Comparison of ENCODE assay signal across 8 mouse cellular contexts in the genomic region with DNA sequence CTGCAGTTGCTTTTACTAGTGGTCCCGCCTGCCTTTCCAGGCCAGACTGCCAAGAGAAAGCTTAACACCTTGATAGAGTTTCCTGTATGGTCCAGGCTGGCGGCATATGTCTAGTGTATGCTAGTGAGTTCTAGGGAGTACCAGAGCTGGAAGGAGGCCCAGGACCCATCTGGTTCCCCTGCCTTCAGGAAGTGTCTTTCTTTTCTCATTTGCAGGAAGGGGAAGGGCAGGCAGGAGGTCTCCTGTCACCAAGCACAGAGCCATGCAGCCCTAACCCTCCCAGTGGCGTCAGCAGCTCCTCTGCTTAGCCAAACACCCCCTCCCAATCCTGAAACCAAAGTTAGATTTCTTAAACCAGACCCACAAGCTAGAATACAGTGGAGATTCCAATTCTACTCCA. TPM values are rescaled to one million over a fixed set of nuclear protein-coding genes. Genes with fewer than 3 reads are reported as not detected.
DNase-seq lines count a peak whose midpoint lies in the region; ATAC-seq and TF ChIP-seq lines count a peak whose summit lies in the region.

No protein-coding gene starts in this region.

- H3K27ac ChIP-seq in brown adipose tissue, adult 24 weeks (replicated peaks; ENCODE audit: low read depth, low read length), result no peak overlapping the region
- H3K27ac ChIP-seq in forebrain, postnatal 0 days (ENCODE audit: low read depth, low read length), result no peak overlapping the region
- H3K27ac ChIP-seq in intestine, embryonic 14.5 days (ENCODE audit: low read depth), result no peak overlapping the region
- no peak overlapping the region for H3K27ac ChIP-seq in liver, embryonic 13.5 days

- ATAC-seq in forebrain, postnatal 0 days, result peak; percentile 53; the same call in 1 of the 2 replicates
- peak; percentile 54; the same call in 1 of the 2 replicates for ATAC-seq in intestine, embryonic 14.5 days (replicated peaks; ENCODE audit: low FRiP score, low TSS enrichment, low read depth)
- ATAC-seq in liver, embryonic 13.5 days (ENCODE audit: low read depth), result no peak
- ATAC-seq in activated CD4-positive, CD25-positive, alpha-beta regulatory T cell, adult 4 months, result no peak

- H3K9ac ChIP-seq in forebrain, postnatal 0 days, result no peak overlapping the region
- no peak overlapping the region for H3K9ac ChIP-seq in intestine, embryonic 14.5 days (ENCODE audit: low read length)
- H3K9ac ChIP-seq in liver, embryonic 13.5 days, result no peak overlapping the region

- WGBS in forebrain, postnatal 0 days, result 19% methylated on average over 3 of the region's 3 CpGs
- WGBS in intestine, embryonic 14.5 days, result 23% methylated on average over 3 of the region's 3 CpGs
- WGBS in liver, embryonic 13.5 days (ENCODE audit: insufficient replicate concordance), result 30% methylated on average over 3 of the region's 3 CpGs

- peak; percentile 7 for DNase-seq in gastrocnemius, postnatal 10 days
- no peak for DNase-seq in gastrocnemius, postnatal 36 days
- peak; percentile 56 for DNase-seq in forebrain, postnatal 0 days
- DNase-seq in intestine, embryonic 14.5 days (ENCODE audit: low spot score), result peak; percentile 54
- DNase-seq in liver, embryonic 13.5 days, result no peak
- DNase-seq in neural tube, embryonic 10.5 days (ENCODE audit: extremely low spot score, low spot score), result peak; percentile 17

- H3K36me3 ChIP-seq in forebrain, postnatal 0 days (ENCODE audit: insufficient read depth), result no peaks in the 10 kb centered on the region
- H3K36me3 ChIP-seq in intestine, embryonic 14.5 days (ENCODE audit: control insufficient read depth, insufficient read depth, low read length), result no peaks in the 10 kb centered on the region
- no peaks in the 10 kb centered on the region for H3K36me3 ChIP-seq in liver, embryonic 13.5 days

- no peaks in the 10 kb centered on the region for H3K9me3 ChIP-seq in forebrain, postnatal 0 days (ENCODE audit: low read length)
- H3K9me3 ChIP-seq in intestine, embryonic 14.5 days (ENCODE audit: control insufficient read depth, low read length), result no peaks in the 10 kb centered on the region
- H3K9me3 ChIP-seq in liver, embryonic 13.5 days (replicated peaks), result no peaks in the 10 kb centered on the region

- peak overlapping the region; percentile 37 for H3K4me3 ChIP-seq in brown adipose tissue, adult 24 weeks (ENCODE audit: insufficient read depth, low read depth, low read length)
- peak overlapping the region; percentile 9; the same call in 1 of the 2 replicates for H3K4me3 ChIP-seq in forebrain, postnatal 0 days (ENCODE audit: low read depth, low read length)
- peak overlapping the region; percentile 52 for H3K4me3 ChIP-seq in intestine, embryonic 14.5 days (ENCODE audit: low read depth, low read length)
- no peak overlapping the region; the same call in 1 of the 2 replicates for H3K4me3 ChIP-seq in liver, embryonic 13.5 days (replicated peaks)

- H3K4me2 ChIP-seq in forebrain, postnatal 0 days (ENCODE audit: low read depth), result peak overlapping the region; percentile 66
- H3K4me2 ChIP-seq in intestine, embryonic 14.5 days (ENCODE audit: low read length), result peak overlapping the region; percentile 90
- peak overlapping the region; percentile 71 for H3K4me2 ChIP-seq in liver, embryonic 13.5 days

- intact Hi-C loops in gastrocnemius, postnatal 36 days (cut with DNase I), result no loop called here

- no peaks in the 10 kb centered on the region for H3K27me3 ChIP-seq in forebrain, postnatal 0 days (ENCODE audit: insufficient read depth, low read length)
- H3K27me3 ChIP-seq in intestine, embryonic 14.5 days (replicated peaks; ENCODE audit: control insufficient read depth, insufficient read depth, low read length), result no peaks in the 10 kb centered on the region
- H3K27me3 ChIP-seq in liver, embryonic 13.5 days, result peaks cover 4% of the 10 kb centered on the region

- peaks cover 5% of the 10 kb centered on the region; the same call in 1 of the 2 replicates for H3K4me1 ChIP-seq in brown adipose tissue, adult 24 weeks (ENCODE audit: control insufficient read depth, insufficient read depth, insufficient read length, low read length)
- H3K4me1 ChIP-seq in forebrain, postnatal 0 days (ENCODE audit: insufficient read depth), result peaks cover 11% of the 10 kb centered on the region; the same call in 1 of the 2 replicates
- peaks cover 14% of the 10 kb centered on the region for H3K4me1 ChIP-seq in intestine, embryonic 14.5 days (replicated peaks; ENCODE audit: control insufficient read depth, insufficient read depth, low read length)
- peaks cover 19% of the 10 kb centered on the region for H3K4me1 ChIP-seq in liver, embryonic 13.5 days (replicated peaks)

- no peak for TF ChIP-seq CTCF in forebrain, postnatal 0 days (IDR thresholded peaks at IDR 0.05; ENCODE audit: low read depth)

RNA-seq across cellular contexts. Expression of a gene that starts 1.1 kb away (rescaled TPM):
- 1 to 10 TPM; 2.4 to 2.9 TPM for total RNA-seq in gastrocnemius, postnatal 10 days (2021)
- total RNA-seq in gastrocnemius, postnatal 36 days (2021), result 1 to 10 TPM; 1.3 to 1.5 TPM
- 1.6 and 1.7 TPM in 2 replicates for polyA plus RNA-seq in brown adipose tissue, adult 24 weeks (2012; ENCODE audit: insufficient read depth, insufficient read length, missing spikeins)
- total RNA-seq in forebrain, postnatal 0 days (2014; rRNA removed), result 3.8 and 7.8 TPM in 2 replicates
- 2.9 and 3.2 TPM in 2 replicates for polyA plus RNA-seq in forebrain, postnatal 0 days (2015; fragmentation: Nextera tagmentation; extraction: Ambion mirVana)
- 2.8 and 5.2 TPM in 2 replicates for polyA plus RNA-seq in intestine, embryonic 14.5 days (2014; fragmentation: Nextera tagmentation; extraction: Ambion mirVana)
- polyA plus RNA-seq in liver, embryonic 13.5 days (2015; fragmentation: Nextera tagmentation; extraction: Ambion mirVana), result 1.6 and 2.1 TPM in 2 replicates
- polyA plus RNA-seq in activated CD4-positive, CD25-positive, alpha-beta regulatory T cell, adult 4 months (2017; shearing (Covaris generic)), result not detected

RNA-seq across cellular contexts. Expression of a gene that starts 15.1 kb away (rescaled TPM):
- total RNA-seq in gastrocnemius, postnatal 10 days (2021), result not detected
- not detected for total RNA-seq in gastrocnemius, postnatal 36 days (2021)
- not detected in 2 replicates for polyA plus RNA-seq in brown adipose tissue, adult 24 weeks (2012; ENCODE audit: insufficient read depth, insufficient read length, missing spikeins)
- not detected in 2 replicates for total RNA-seq in forebrain, postnatal 0 days (2014; rRNA removed)
- polyA plus RNA-seq in forebrain, postnatal 0 days (2015; fragmentation: Nextera tagmentation; extraction: Ambion mirVana), result not detected in 2 replicates
- not detected in 2 replicates for polyA plus RNA-seq in intestine, embryonic 14.5 days (2014; fragmentation: Nextera tagmentation; extraction: Ambion mirVana)
- polyA plus RNA-seq in liver, embryonic 13.5 days (2015; fragmentation: Nextera tagmentation; extraction: Ambion mirVana), result not detected in 2 replicates
- not detected for polyA plus RNA-seq in activated CD4-positive, CD25-positive, alpha-beta regulatory T cell, adult 4 months (2017; shearing (Covaris generic))

RNA-seq across cellular contexts. Expression of a gene that starts 26.1 kb away (rescaled TPM):
- total RNA-seq in gastrocnemius, postnatal 10 days (2021), result not detected
- not detected for total RNA-seq in gastrocnemius, postnatal 36 days (2021)
- not detected in 2 replicates for polyA plus RNA-seq in brown adipose tissue, adult 24 weeks (2012; ENCODE audit: insufficient read depth, insufficient read length, missing spikeins)
- total RNA-seq in forebrain, postnatal 0 days (2014; rRNA removed), result 1.4 and 2.2 TPM in 2 replicates
- 1.5 and 2.4 TPM in 2 replicates for polyA plus RNA-seq in forebrain, postnatal 0 days (2015; fragmentation: Nextera tagmentation; extraction: Ambion mirVana)
- polyA plus RNA-seq in intestine, embryonic 14.5 days (2014; fragmentation: Nextera tagmentation; extraction: Ambion mirVana), result not detected in 2 replicates
- polyA plus RNA-seq in liver, embryonic 13.5 days (2015; fragmentation: Nextera tagmentation; extraction: Ambion mirVana), result not detected in 2 replicates
- not detected for polyA plus RNA-seq in activated CD4-positive, CD25-positive, alpha-beta regulatory T cell, adult 4 months (2017; shearing (Covaris generic))

Comparison
In these comparisons a context has a peak if more than half of its experiments do, and no peak if none do; other contexts are left out.
1. DNase-seq: peak in gastrocnemius, postnatal 10 days (single experiment), forebrain, postnatal 0 days (single experiment), intestine, embryonic 14.5 days (single experiment) and neural tube, embryonic 10.5 days (single experiment); none in gastrocnemius, postnatal 36 days (0 of 2) and liver, embryonic 13.5 days (single experiment).
2. ATAC-seq: peak in forebrain, postnatal 0 days (single experiment) and intestine, embryonic 14.5 days (single experiment); none in liver, embryonic 13.5 days (single experiment) and activated CD4-positive, CD25-positive, alpha-beta regulatory T cell, adult 4 months (single experiment).
3. Peak in every context shown above with its lines, with median percentiles within 50 percentile points of each other: H3K4me2 ChIP-seq.